Mouse (Mus musculus) gastrocnemius, adult 2 months (tissue): ENCODE measurements around the gene Vgf. TPM values are rescaled to one million over a fixed set of nuclear protein-coding genes. Genes with fewer than 3 reads are reported as not detected.
A peak's percentile ranks its signal among the peaks of the same experiment; 100 is the strongest.

ENCODE experiments used
- DNase-seq: peaks from one replicate; pipeline ENCODE4 v3.0.0; 2022
- H3K27ac ChIP-seq: fragments of 200-600 bp; 2 replicates; pipeline ENCODE4 v1.8.1; 2022; ENCODE audit warnings: mild to moderate bottlenecking
- H3K4me3 ChIP-seq: fragments of 200-600 bp; 2 replicates; pipeline ENCODE4 v1.8.1; 2022; ENCODE audit warnings: mild to moderate bottlenecking, moderate library complexity
- CTCF ChIP-seq: fragments of 200-600 bp; IDR thresholded peaks from 2 replicates; pipeline ENCODE4 v1.8.1; 2022; ENCODE audit warnings: antibody characterized with exemption, mild to moderate bottlenecking, moderate library complexity
- intact Hi-C: fragments of 180-260 bp; cut with DNase I; formaldehyde crosslinking; loops from one replicate; pipeline ENCODE4 v1.15.1; 2025
- total RNA-seq, 2 experiments: library from RNA; stranded (reverse); gene quantifications; 2 replicates each; pipeline ENCODE4 v1.2.3; 2021

Gene Vgf
- total RNA-seq, 2 experiments from 2014 or later, result not detected

GRCm38 (mm10) chr5:137032641-137033074, 6.5 kb downstream of the Vgf start:
- no peak for TF ChIP-seq CTCF
- peak; percentile 92 for DNase-seq
- intact Hi-C loops, result no loop called here
- Histone ChIP-seq H3K27ac (no peak overlapping the region), H3K4me3 (peak overlapping the region; percentile 69)

DNA sequence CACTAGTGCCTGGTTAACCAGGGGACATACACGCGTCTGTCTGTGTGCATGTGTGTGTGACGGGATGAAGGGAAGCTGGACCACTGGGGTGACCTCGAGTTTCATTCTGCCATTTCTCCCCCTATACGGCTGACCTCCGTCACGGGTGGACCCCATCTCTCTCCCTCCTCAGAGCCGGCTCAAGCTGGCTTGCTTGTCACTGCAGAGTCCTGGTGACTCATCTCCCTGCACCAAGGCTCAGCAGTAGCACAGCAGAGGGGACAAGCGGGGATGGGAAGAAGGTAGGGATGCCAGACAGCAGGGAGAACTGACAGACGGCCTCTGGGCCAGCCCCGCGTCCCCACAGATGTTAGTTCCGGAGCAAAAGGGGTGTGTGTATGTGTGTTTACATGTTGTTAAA, 10.0 kb downstream of the Vgf start:
- DNase-seq, result no peak
- TF ChIP-seq CTCF, result no peak
- Histone ChIP-seq H3K27ac (no peak overlapping the region), H3K4me3 (no peak overlapping the region)
- intact Hi-C loops, result no loop called here

DNA sequence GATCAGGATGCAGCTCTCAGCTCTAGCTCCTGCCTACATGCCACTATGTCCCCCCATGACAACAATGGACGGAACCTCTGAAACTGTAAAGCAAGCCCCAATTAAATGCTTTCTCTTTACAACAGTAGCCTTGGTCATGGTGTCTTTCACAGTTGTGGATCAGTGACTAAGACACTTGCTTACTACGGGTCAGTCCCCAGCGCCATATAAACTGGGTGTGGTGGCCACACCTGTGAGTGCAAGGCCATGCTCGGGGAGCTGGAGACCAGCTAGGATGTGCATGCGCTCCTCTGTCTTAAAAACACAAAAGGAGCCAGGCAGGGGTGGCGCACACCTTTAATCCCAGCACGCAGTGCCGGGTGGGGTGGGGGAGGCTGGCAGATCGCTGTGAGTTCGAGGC, 13.3 kb downstream of the Vgf start:
- DNase-seq, result no peak
- no peak overlapping the region for H3K27ac ChIP-seq
- TF ChIP-seq CTCF, result no peak
- intact Hi-C loops, result no loop called here
- no peak overlapping the region for H3K4me3 ChIP-seq

DNA sequence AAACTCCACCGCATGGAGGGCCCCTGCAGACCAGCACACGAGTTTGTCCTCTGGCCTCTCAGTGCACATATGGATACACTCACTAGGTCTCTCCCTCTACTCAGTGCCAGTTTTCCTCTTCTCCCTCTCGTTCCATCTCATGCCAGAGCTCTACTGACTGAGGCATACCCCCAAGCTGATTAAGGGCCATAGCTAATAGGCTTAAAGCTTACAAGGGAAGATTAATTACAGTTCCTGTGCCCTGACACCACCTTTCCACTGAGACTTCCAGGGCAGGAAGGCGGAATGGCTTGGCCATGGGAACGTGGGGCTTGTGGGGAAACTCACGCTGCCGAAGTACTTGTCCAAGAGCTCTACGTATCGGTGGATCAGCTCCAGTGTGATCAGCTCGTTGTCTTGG, 15.2 kb downstream of the Vgf start:
- no peak for TF ChIP-seq CTCF
- Histone ChIP-seq H3K4me3 (no peak overlapping the region), H3K27ac (no peak overlapping the region)
- no peak for DNase-seq
- intact Hi-C loops, result no loop called here

DNA sequence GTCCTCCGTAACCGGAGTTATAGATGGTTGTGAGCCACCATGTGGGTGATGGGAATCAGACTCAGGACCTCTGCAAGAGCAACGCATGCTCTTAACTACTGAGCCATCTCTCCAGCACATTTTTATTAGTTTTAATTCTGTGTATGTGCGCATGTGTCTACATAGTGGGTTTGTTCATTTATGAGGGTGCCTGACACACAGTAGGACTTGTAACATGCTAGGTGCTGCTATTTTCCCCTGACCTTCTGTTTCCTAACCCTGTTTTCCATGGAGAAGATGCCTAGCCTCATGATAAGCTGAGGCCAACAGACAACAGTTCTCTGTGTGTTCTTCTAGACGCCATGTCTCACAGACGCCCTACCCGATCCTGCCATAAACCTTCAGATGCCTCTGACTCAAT, 17.8 kb downstream of the Vgf start:
- DNase-seq, result no peak
- intact Hi-C loops, result no loop called here
- TF ChIP-seq CTCF, result no peak
- H3K4me3 ChIP-seq, result no peak overlapping the region
- no peak overlapping the region for H3K27ac ChIP-seq

- peak within 1 kb of the TSS; percentile 93 for H3K4me3 ChIP-seq
- intact Hi-C loops, result no loop called here
- DNase-seq, result peak; percentile 97
- no peak for TF ChIP-seq CTCF
- H3K27ac ChIP-seq, result peak within 1 kb of the TSS; percentile 83
Measured at GRCm38 (mm10) chr5:137045402-137046323, 19.5 kb downstream of the Vgf start, which contains the start of gene Ap1s1. Gene Ap1s1, minus strand, starts transcription at chr5:137046135.

GRCm38 (mm10) chr5:137046324-137046718, 20.1 kb downstream of the Vgf start:
- intact Hi-C loops, result no loop called here
- H3K27ac ChIP-seq, result no peak overlapping the region
- DNase-seq, result no peak
- peak overlapping the region; percentile 93 for H3K4me3 ChIP-seq
- TF ChIP-seq CTCF, result no peak

- H3K27ac ChIP-seq, result no peak overlapping the region
- TF ChIP-seq CTCF, result no peak
- DNase-seq, result no peak
- no peak overlapping the region for H3K4me3 ChIP-seq
- intact Hi-C loops, result no loop called here
Measured at GRCm38 (mm10) chr5:137046991-137047390, 20.8 kb downstream of the Vgf start.

DNA sequence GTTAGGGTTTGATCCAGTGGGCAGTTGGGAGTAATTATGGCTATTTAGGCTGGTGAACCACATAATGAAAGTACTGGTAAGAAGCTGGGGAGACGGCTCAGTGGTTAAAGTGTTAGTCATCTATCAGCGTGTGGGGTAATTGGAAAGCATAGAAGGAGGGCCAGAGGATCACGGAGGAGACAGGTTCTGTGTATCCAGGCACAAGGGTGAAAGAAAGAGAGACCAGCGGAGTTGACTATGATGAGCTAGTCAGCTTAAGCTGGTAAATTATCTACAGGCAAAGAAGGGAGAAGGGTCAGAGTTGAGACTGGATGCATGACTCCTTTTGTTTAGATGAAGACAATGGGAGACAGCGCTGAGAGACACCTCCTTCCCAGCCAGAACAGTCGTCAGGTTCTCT, 24.9 kb downstream of the Vgf start:
- Histone ChIP-seq H3K27ac (no peak overlapping the region), H3K4me3 (no peak overlapping the region)
- intact Hi-C loops, result no loop called here
- no peak for TF ChIP-seq CTCF
- no peak for DNase-seq

DNA sequence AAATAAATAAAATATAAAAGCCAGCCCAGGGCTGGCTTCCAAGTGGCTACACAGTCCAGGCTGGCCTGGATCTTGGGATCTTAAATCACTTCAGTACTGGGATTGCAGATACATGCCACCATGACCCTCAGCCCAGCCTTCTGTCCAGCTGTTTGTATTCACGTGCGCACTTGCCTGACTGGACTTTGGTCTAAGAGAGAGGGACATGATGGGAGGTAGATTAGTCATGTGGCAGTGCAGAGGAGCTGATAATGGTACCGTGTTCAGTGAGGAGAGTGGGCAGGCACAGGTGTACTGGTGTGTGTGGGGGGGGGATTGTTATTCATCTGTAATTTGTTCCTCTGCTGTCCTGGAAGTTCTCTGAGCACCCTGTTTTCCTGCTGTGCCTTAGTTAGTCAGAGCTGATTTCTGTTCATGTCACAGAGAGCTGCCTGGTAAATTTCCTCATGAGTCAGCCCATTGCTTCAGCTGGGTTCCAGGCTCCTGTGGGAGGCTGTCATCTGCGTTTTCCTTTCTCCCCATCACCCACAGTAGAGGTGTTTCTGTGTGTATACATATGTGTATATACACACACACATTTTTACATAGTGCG, 25.8 kb downstream of the Vgf start:
- intact Hi-C loops, result no loop called here
- H3K27ac ChIP-seq, result no peak overlapping the region
- H3K4me3 ChIP-seq, result no peak overlapping the region
- no peak for DNase-seq
- no peak for TF ChIP-seq CTCF

- no peak for TF ChIP-seq CTCF
- intact Hi-C loops, result no loop called here
- DNase-seq, result no peak
- no peak overlapping the region for H3K4me3 ChIP-seq
- H3K27ac ChIP-seq, result no peak overlapping the region
Measured at GRCm38 (mm10) chr5:137054299-137054698, 28.1 kb downstream of the Vgf start.

GRCm38 (mm10) chr5:137054873-137055272, 28.7 kb downstream of the Vgf start:
- no peak for TF ChIP-seq CTCF
- H3K4me3 ChIP-seq, result no peak overlapping the region
- DNase-seq, result no peak
- intact Hi-C loops, result no loop called here
- no peak overlapping the region for H3K27ac ChIP-seq

GRCm38 (mm10) chr5:137061809-137062481, 35.8 kb downstream of the Vgf start:
- Histone ChIP-seq H3K27ac (0 out of 2 replicates have a peak overlapping the region, but pooled peaks have one; percentile 35), H3K4me3 (no peak overlapping the region)
- peak; percentile 70 for TF ChIP-seq CTCF
- intact Hi-C loops, result loop anchor here (1.0 kb wide), 1 partner anchor 45 kb away; no protein-coding TSS in a partner anchor
- DNase-seq, result peak; percentile 85
